In the genomic region with DNA sequence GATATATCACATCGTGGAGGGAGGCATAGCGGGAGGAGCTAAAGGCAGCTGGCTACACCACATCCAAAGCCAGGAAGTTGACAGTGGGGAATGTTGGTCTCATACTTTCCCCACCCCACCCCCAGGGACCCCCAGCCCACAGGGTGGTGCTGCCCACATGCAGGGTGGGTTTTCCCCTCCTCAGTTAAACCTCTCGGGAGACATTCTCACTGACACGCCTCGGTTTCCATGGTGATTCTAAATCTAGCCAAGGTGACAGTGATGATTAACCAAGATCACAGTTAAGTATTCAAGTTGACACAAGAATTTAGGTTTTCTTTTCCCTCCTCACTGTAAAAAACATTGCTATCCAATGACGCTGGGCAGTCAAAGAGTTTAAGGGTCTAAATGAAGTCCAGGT, we compare ENCODE assay signal across 19 mouse cellular contexts.
"Had no signal": no experiment of that assay in that cellular context is flagged by ENCODE, and none has a peak within 500 bp of the region (broad histone marks: within the 10 kb centered on the region; RNA-seq: fewer than 3 reads in every experiment).

No protein-coding gene starts in this region.

- H3K9ac ChIP-seq: lung, embryonic 14.5 days; midbrain, embryonic 12.5 days; neural tube, embryonic 13.5 days; neural tube, embryonic 15.5 days had no signal

- H3K4me3 ChIP-seq: midbrain, embryonic 10.5 days; midbrain, embryonic 12.5 days; myocyte; neural tube, embryonic 13.5 days; neural tube, embryonic 15.5 days had no signal

- H3K9me3 ChIP-seq: midbrain, embryonic 10.5 days; midbrain, embryonic 12.5 days; neural tube, embryonic 13.5 days; neural tube, embryonic 15.5 days had no signal

- ATAC-seq: midbrain, embryonic 16.5 days had no signal

- H3K27ac ChIP-seq: midbrain, embryonic 10.5 days; midbrain, embryonic 12.5 days; neural tube, embryonic 13.5 days; neural tube, embryonic 15.5 days had no signal

- H3K27me3 ChIP-seq: midbrain, embryonic 12.5 days; neural tube, embryonic 13.5 days; neural tube, embryonic 15.5 days had no signal

- H3K4me2 ChIP-seq: lung, embryonic 14.5 days; midbrain, embryonic 12.5 days; neural tube, embryonic 13.5 days; neural tube, embryonic 15.5 days had no signal

- H3K36me3 ChIP-seq: midbrain, embryonic 12.5 days; neural tube, embryonic 13.5 days; neural tube, embryonic 15.5 days had no signal

- DNase-seq: lung, adult 18-20 months; lung, embryonic 14.5 days; lung, postnatal 10 days; lung, postnatal 4 days; midbrain, embryonic 14.5 days; retina, postnatal 1 day; right cerebral cortex, adult 18-20 months; right cerebral cortex, postnatal 25 days; right cerebral cortex, postnatal 4 days; spleen, adult 18-20 months; thymus, adult 18-20 months; thymus, postnatal 14 days; thymus, postnatal 36 days had no signal
